Mouse (Mus musculus) heart, embryonic 13.5 days (tissue): ENCODE data around the gene Dync1li1. TPM values are rescaled to one million over a fixed set of nuclear protein-coding genes. Genes with fewer than 3 reads are reported as not detected.

ENCODE experiments used
- ATAC-seq: fragments of 200-750 bp; cut with Nextera tagmentation; 2 replicates; pipeline ENCODE4 v1.8.0; 2017; ENCODE audit warnings: moderate TSS enrichment; ENCODE audit not compliant: insufficient number of reproducible peaks, low FRiP score, low TSS enrichment; ENCODE audit errors: extremely low read depth
- H3K27ac ChIP-seq: fragments of 300-500 bp; sonication (generic); replicated peaks from 2 replicates; pipeline ENCODE4 v1.5.1; 2015; ENCODE audit warnings: moderate library complexity, mild to moderate bottlenecking, inconsistent platforms
- H3K27me3 ChIP-seq: fragments of 300-500 bp; sonication (generic); replicated peaks from 2 replicates; pipeline ENCODE4 v1.6.1; 2015; ENCODE audit warnings: mild to moderate bottlenecking, inconsistent platforms
- H3K36me3 ChIP-seq: fragments of 300-500 bp; sonication (generic); 2 replicates; pipeline ENCODE4 v1.6.1; 2015; ENCODE audit warnings: mild to moderate bottlenecking, inconsistent platforms
- H3K4me1 ChIP-seq: fragments of 300-500 bp; sonication (generic); 2 replicates; pipeline ENCODE4 v1.6.1; 2015; ENCODE audit warnings: inconsistent platforms
- H3K4me2 ChIP-seq: fragments of 300-500 bp; sonication (generic); 2 replicates; pipeline ENCODE4 v1.6.1; 2015; ENCODE audit warnings: inconsistent platforms, mild to moderate bottlenecking, moderate library complexity
- H3K4me3 ChIP-seq: fragments of 300-500 bp; sonication (generic); 2 replicates; pipeline ENCODE4 v1.5.1; 2015; ENCODE audit warnings: moderate library complexity, mild to moderate bottlenecking, inconsistent platforms
- H3K9ac ChIP-seq: fragments of 300-500 bp; sonication (generic); 2 replicates; pipeline ENCODE4 v1.6.1; 2015; ENCODE audit warnings: inconsistent platforms, mild to moderate bottlenecking, moderate library complexity
- H3K9me3 ChIP-seq: fragments of 300-500 bp; sonication (generic); 2 replicates; pipeline ENCODE4 v1.6.1; 2016; ENCODE audit warnings: inconsistent platforms
- WGBS: fragments of 180-500 bp; shearing (Covaris S2); methylation state at CpG from one replicate; pipeline ENCODE4 v1.1.7; 2015; ENCODE audit warnings: mixed read lengths; 5-methylcytosine and 5-hydroxymethylcytosine counted together
- polyA plus RNA-seq: library from polyadenylated mRNA; unstranded; fragments of >200 nt; fragmentation: Nextera tagmentation; extraction: Ambion mirVana; gene quantifications from 2 replicates; pipeline ENCODE4 v1.2.1, GENCODE M21; 2015

Gene Dync1li1
- polyA plus RNA-seq, 1 experiment from 2014 or later, result 74.5 TPM

DNA sequence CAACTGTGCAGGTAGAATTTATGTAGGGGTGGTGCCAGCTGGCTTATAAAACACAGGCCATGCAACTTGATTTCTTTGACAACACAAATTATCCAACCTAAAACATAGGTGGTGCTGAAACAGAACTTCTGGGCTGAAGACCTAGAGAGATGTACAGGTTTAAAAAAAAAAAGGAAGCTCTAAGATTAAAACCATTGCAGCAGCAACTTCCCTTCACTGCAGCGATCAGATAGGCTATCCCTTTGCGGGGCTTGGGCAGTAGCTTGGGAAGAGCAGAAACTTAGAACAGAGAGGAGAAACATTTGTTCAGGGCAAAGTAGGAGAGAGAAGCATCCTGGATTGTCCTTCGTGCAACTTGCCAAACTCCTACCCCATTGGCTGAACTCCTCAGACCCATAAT lies 31.9 kb upstream of the Dync1li1 start:
- Histone ChIP-seq H3K4me3 (no peak overlapping the region), H3K4me1 (no peaks in the 10 kb centered on the region), H3K36me3 (no peaks in the 10 kb centered on the region), H3K9me3 (peaks cover 3% of the 10 kb centered on the region; the same call in 1 of the 2 replicates), H3K9ac (no peak overlapping the region), H3K27ac (no peak overlapping the region), H3K27me3 (no peaks in the 10 kb centered on the region; the same call in 1 of the 2 replicates), H3K4me2 (no peak overlapping the region)
- WGBS, result 71% methylated on average over 3 of the region's 3 CpGs
- ATAC-seq, result no peak

DNA sequence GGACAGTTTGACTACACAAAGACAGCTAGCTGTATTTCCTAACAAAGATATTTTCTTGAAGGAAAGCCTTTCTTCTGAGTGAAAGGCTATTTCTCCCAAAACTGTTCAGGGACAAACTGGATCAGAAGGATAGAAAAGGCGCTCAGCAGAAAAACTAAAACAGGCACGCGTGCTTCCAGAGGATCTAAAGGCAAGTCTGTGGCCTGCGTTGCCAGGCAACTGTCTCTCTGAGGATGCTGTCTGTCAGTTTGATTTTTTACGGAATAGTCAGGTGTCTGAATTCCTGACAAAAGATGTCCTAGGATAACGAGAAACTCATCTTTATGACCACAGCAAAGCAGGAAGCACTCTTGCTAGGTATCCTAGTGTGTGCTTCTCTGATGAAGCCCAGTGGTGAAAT lies 28.1 kb upstream of the Dync1li1 start:
- Histone ChIP-seq H3K27me3 (no peaks in the 10 kb centered on the region), H3K4me2 (no peak overlapping the region), H3K9ac (no peak overlapping the region), H3K4me3 (no peak overlapping the region), H3K36me3 (no peaks in the 10 kb centered on the region), H3K4me1 (peaks cover 11% of the 10 kb centered on the region), H3K9me3 (peaks cover 3% of the 10 kb centered on the region; the same call in 1 of the 2 replicates), H3K27ac (no peak overlapping the region)
- WGBS, result 82% methylated on average over 6 of the region's 6 CpGs
- no peak for ATAC-seq

DNA sequence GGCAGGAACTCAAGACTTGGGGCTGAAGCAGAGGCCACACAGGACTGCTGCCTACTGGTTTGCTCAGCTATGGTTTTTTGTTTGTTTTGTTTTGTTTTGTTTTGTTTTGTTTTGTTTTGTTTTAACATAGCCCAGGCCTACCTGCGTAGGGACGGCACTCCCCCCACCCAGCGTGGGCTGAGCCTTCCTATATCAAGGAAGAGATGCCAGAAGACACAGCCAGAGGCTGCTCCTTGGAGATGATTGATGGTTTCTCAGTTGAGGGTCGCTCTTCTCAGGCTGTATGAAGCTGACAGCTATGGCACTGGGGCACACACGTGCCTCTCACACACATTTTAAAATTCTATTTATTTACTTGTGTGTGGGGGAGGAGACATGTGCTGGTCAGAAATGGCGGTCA lies 27.6 kb upstream of the Dync1li1 start:
- Histone ChIP-seq H3K4me3 (no peak overlapping the region), H3K27ac (no peak overlapping the region), H3K4me1 (peaks cover 11% of the 10 kb centered on the region), H3K9me3 (peaks cover 3% of the 10 kb centered on the region; the same call in 1 of the 2 replicates), H3K9ac (no peak overlapping the region), H3K4me2 (no peak overlapping the region), H3K36me3 (no peaks in the 10 kb centered on the region), H3K27me3 (no peaks in the 10 kb centered on the region)
- 72% methylated on average over 6 of the region's 6 CpGs for WGBS
- no peak for ATAC-seq

DNA sequence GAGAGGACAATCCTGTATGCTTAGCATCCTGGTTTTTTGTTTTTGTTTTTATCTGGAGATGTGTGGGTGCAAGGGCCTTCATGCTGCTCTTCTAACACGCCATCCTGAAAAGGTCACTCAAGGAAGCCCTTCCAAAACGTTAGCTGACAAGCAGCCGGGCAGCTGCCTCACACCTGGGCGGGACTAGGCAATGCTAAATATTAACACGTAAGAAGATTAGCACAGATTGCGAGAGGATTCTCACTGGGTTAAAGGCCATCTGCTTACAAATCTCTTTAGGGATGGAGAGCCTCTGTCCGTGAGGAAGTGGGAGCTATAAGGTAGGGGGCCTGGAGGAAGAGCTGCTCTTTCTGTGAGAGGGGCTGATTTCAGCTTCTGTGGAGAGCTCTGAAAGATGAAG lies 26.6 kb upstream of the Dync1li1 start:
- H3K36me3 ChIP-seq, result no peaks in the 10 kb centered on the region
- H3K4me3 ChIP-seq, result no peak overlapping the region
- H3K9ac ChIP-seq, result 0 out of 2 replicates have a peak overlapping the region, but pooled peaks have one; percentile 37
- H3K27me3 ChIP-seq, result no peaks in the 10 kb centered on the region
- whole genome bisulfite sequencing, result 40% methylated on average over 7 of the region's 7 CpGs
- H3K4me1 ChIP-seq, result peaks cover 14% of the 10 kb centered on the region
- H3K4me2 ChIP-seq, result no peak overlapping the region
- no peak overlapping the region for H3K27ac ChIP-seq
- H3K9me3 ChIP-seq, result peaks cover 3% of the 10 kb centered on the region; the same call in 1 of the 2 replicates
- no peak for ATAC-seq

DNA sequence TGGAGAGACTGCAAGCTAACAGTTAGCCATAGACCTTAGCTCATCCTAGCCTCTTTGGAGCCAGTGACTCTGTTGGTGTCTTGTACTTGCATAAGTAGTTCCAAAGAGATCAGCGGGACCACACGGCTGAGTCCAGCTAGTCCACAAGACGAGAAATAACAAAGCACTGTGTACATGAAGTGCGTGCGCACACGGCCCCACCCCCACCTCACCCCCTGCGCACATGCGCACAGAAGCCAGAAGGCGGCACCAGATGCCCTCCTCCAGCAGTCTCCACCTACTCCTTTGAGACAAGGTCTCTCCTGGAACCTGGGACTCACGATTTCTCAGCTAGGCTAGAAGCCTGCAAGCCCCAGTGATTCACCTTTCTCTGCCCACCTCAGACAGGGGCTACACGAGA lies 24.8 kb upstream of the Dync1li1 start:
- WGBS, result 70% methylated on average over 11 of the region's 11 CpGs

DNA sequence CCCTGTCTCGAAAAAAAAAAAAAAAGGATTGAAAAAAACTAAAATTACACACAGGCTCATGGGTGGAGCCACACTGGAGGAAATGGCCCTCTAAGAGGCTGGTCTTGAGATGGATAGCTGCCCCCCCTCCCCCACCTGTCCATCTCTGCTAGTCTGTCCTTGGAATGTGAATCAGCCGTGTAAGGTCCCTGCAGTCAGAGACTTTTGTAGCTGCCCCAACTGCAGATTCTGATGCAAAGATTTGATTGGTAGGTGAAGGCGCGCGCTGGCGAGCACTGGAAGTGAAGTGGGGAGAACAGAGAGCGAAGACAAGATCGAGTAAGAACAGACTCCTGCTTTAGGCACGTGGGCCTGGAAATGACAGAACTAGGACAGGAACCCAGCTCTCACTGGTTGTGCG lies 21.7 kb upstream of the Dync1li1 start:
- Histone ChIP-seq H3K4me1 (peaks cover 37% of the 10 kb centered on the region), H3K4me2 (no peak overlapping the region), H3K4me3 (no peak overlapping the region), H3K9me3 (no peaks in the 10 kb centered on the region), H3K27me3 (no peaks in the 10 kb centered on the region), H3K27ac (peak overlapping the region; percentile 93), H3K36me3 (no peaks in the 10 kb centered on the region), H3K9ac (no peak overlapping the region)
- 69% methylated on average over 10 of the region's 10 CpGs for WGBS
- no peak for ATAC-seq

More for the DNA sequence above, 24.8 kb upstream of the Dync1li1 start:
- Histone ChIP-seq H3K4me2 (no peak overlapping the region), H3K4me3 (no peak overlapping the region), H3K4me1 (peaks cover 31% of the 10 kb centered on the region), H3K27ac (peak overlapping the region; percentile 80), H3K27me3 (no peaks in the 10 kb centered on the region), H3K9ac (0 out of 2 replicates have a peak overlapping the region, but pooled peaks have one; percentile 50), H3K36me3 (no peaks in the 10 kb centered on the region), H3K9me3 (peaks cover 3% of the 10 kb centered on the region; the same call in 1 of the 2 replicates)
- ATAC-seq, result no peak

DNA sequence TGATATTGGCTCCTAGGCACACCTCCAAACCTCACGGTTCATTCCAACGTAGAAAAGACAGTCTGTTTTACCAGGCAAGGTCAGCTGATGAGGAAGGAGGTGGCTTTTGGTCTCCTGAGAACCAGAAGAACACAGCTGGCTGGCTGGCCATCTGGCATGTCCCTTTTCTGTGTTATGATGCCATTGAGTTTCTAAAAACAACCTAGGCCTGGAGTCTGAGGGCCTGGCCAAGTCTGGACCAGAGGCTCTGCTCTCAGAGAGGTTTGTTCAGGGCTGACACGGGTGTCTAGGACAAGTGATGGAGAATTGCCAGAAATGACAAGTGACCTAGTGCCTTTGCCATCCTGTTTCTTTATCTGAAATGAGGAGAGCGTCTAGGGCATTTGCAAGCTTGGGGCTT lies 20.5 kb upstream of the Dync1li1 start:
- H3K36me3 ChIP-seq, result no peaks in the 10 kb centered on the region
- H3K4me1 ChIP-seq, result peaks cover 46% of the 10 kb centered on the region
- H3K4me2 ChIP-seq, result no peak overlapping the region; the same call in 1 of the 2 replicates
- 0 out of 2 replicates have a peak overlapping the region, but pooled peaks have one; percentile 37 for H3K9ac ChIP-seq
- peak; percentile 59; the same call in 1 of the 2 replicates for ATAC-seq
- H3K9me3 ChIP-seq, result no peaks in the 10 kb centered on the region
- H3K27ac ChIP-seq, result peak overlapping the region; percentile 93
- 29% methylated on average over 4 of the region's 4 CpGs for WGBS
- no peak overlapping the region for H3K4me3 ChIP-seq
- H3K27me3 ChIP-seq, result no peaks in the 10 kb centered on the region

DNA sequence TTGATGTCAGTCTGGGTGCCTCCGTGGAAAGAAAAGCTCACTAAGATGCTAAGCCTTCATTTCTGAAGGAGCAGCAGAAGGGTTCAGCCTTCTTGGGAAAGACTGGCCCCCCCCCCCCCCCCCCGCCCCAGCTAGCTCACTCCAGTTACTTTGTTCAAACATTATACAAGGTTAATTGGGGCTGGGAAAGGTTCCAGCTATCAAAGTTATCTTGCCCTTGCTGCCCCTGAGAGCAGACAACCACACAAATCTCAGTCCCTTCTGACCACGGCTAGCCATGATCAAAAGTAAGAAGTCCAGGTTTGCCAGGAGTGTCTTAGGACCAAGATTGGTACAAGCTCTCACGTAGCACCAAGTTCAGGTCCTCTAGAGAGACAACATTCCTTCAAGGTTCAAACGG lies 19.6 kb upstream of the Dync1li1 start:
- Histone ChIP-seq H3K4me1 (peaks cover 52% of the 10 kb centered on the region), H3K4me2 (no peak overlapping the region), H3K27ac (peak overlapping the region; percentile 93), H3K9me3 (no peaks in the 10 kb centered on the region), H3K9ac (no peak overlapping the region), H3K4me3 (no peak overlapping the region), H3K36me3 (no peaks in the 10 kb centered on the region), H3K27me3 (no peaks in the 10 kb centered on the region)
- ATAC-seq, result no peak
- 63% methylated on average over 5 of the region's 5 CpGs for WGBS

DNA sequence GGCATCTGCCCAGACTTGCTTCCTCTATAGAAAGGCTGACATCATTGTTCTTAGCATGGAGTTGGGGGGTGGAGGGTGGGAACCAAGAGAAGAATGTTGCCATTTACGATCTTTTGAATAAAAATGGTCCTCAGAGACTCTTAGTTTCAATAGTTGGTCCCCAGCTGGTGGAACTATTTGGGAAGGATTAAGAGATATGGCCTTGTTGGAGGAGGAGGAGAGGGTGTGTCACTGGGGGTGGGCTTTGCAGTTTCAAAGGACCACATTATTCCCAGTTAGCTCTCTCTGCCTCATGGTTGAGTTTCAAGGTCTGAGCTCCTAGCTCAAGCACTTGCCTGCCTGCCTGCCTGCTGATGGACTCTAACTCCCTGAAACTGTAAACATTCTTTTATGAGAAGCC lies 16.6 kb upstream of the Dync1li1 start:
- no peak overlapping the region for H3K4me3 ChIP-seq
- no peak overlapping the region for H3K9ac ChIP-seq
- peaks cover 41% of the 10 kb centered on the region for H3K4me1 ChIP-seq
- H3K27ac ChIP-seq, result no peak overlapping the region
- no peaks in the 10 kb centered on the region for H3K27me3 ChIP-seq
- no peaks in the 10 kb centered on the region for H3K9me3 ChIP-seq
- WGBS, result 62% methylated on average over 1 of the region's 1 CpGs
- no peak for ATAC-seq
- H3K4me2 ChIP-seq, result no peak overlapping the region
- no peaks in the 10 kb centered on the region for H3K36me3 ChIP-seq

DNA sequence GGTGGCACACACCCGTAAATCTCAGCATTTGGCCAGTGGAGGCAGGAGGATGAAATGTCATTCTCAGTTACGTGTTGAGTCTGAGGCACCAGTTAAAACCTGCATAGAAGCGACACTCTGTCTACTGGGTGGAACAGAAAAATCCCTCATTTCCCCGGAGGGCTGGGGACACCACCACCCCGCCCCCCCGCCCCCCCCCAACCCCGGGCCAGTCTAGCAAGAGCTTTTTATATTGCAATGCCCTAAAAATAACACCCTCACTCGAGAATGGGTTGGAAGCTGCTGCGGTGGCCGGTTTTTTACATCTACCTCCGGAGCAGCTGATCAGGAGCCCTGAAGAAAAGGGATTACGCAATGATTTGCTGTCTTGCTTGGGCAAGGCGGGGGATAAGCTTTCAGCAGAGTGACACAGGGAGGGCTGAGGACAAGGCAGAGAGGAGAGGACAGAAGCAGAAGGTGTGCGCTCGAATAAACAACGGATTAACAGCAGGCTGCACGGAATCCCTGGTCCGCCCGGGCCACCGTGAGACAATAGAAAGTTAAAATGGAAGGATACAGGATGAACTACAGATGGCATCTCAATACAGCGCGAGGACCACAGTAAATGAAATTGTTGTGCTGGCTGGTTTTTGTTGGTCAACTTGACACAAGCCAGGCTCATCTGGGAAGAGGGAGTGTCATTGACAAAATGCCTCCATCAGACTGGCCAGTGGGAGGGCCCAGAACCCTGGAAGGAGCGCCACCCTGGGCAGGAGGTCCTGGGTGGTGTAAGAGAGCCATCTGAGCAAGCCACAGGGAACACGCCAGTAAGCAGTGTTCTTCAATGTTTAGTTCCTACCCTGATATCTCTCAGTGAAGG lies 15.7 kb upstream of the Dync1li1 start:
- peak overlapping the region; percentile 52 for H3K4me3 ChIP-seq
- H3K36me3 ChIP-seq, result no peaks in the 10 kb centered on the region
- peaks cover 31% of the 10 kb centered on the region for H3K4me1 ChIP-seq
- no peaks in the 10 kb centered on the region for H3K9me3 ChIP-seq
- ATAC-seq, result no peak
- H3K27me3 ChIP-seq, result no peaks in the 10 kb centered on the region
- H3K27ac ChIP-seq, result peak overlapping the region; percentile 83
- H3K9ac ChIP-seq, result peak overlapping the region; percentile 76
- peak overlapping the region; percentile 74 for H3K4me2 ChIP-seq
- WGBS, result 3% methylated on average over 24 of the region's 24 CpGs

DNA sequence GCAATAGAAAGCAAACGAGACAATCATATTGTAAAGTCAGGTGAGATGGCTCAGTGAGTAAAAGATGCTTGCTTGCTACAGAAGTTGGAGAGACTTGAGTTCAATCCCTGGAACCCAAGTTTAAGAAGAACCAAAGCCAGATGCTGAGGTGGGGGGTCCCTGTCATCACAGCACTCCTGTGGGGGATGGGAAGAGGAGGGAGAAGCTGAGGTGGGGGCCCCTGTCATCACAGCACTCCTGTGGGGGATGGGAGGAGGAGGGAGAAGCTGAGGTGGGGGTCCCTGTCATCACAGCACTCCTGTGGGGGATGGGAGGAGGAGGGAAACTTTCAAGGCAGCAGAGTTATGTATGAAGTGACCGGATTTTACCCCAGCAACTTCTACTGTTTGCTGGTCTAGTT lies 15.0 kb upstream of the Dync1li1 start:
- no peaks in the 10 kb centered on the region for H3K9me3 ChIP-seq
- H3K4me1 ChIP-seq, result peaks cover 25% of the 10 kb centered on the region
- no peaks in the 10 kb centered on the region for H3K36me3 ChIP-seq
- no peaks in the 10 kb centered on the region for H3K27me3 ChIP-seq
- peak overlapping the region; percentile 74 for H3K4me2 ChIP-seq
- H3K4me3 ChIP-seq, result peak overlapping the region; percentile 52; the same call in 1 of the 2 replicates
- no peak for ATAC-seq
- peak overlapping the region; percentile 83; the same call in 1 of the 2 replicates for H3K27ac ChIP-seq
- WGBS, result 40% methylated on average over 2 of the region's 2 CpGs
- H3K9ac ChIP-seq, result peak overlapping the region; percentile 76
